Mouse (Mus musculus) midbrain, embryonic 15.5 days (tissue): ENCODE data around the gene Mthfd2. TPM values are rescaled to one million over a fixed set of nuclear protein-coding genes. Genes with fewer than 3 reads are reported as not detected.
A peak's percentile ranks its signal among the peaks of the same experiment; 100 is the strongest.

Experiments
- ATAC-seq: fragments of 200-750 bp; cut with Nextera tagmentation; replicated peaks from 2 replicates; pipeline ENCODE4 v1.8.0; 2017; ENCODE audit warnings: moderate TSS enrichment
- H3K27ac ChIP-seq: fragments of 300-500 bp; sonication (generic); 2 replicates; pipeline ENCODE4 v1.5.1; 2015; ENCODE audit warnings: mild to moderate bottlenecking, inconsistent platforms
- H3K27me3 ChIP-seq: fragments of 300-500 bp; sonication (generic); replicated peaks from 2 replicates; pipeline ENCODE4 v1.6.1; 2015; ENCODE audit warnings: inconsistent platforms
- H3K36me3 ChIP-seq: fragments of 300-500 bp; sonication (generic); replicated peaks from 2 replicates; pipeline ENCODE4 v1.6.1; 2015; ENCODE audit warnings: inconsistent platforms
- H3K4me1 ChIP-seq: fragments of 300-500 bp; sonication (generic); 2 replicates; pipeline ENCODE4 v1.6.1; 2015; ENCODE audit warnings: inconsistent platforms
- H3K4me2 ChIP-seq: fragments of 300-500 bp; sonication (generic); 2 replicates; pipeline ENCODE4 v1.6.1; 2015; ENCODE audit warnings: inconsistent platforms, mild to moderate bottlenecking, moderate library complexity
- H3K4me3 ChIP-seq: fragments of 300-500 bp; sonication (generic); 2 replicates; pipeline ENCODE4 v1.5.1; 2015; ENCODE audit warnings: mild to moderate bottlenecking, inconsistent platforms
- H3K9ac ChIP-seq: fragments of 300-500 bp; sonication (generic); 2 replicates; pipeline ENCODE4 v1.6.1; 2015; ENCODE audit warnings: mild to moderate bottlenecking, inconsistent platforms
- H3K9me3 ChIP-seq: fragments of 300-500 bp; sonication (generic); 2 replicates; pipeline ENCODE4 v1.6.1; 2016; ENCODE audit warnings: inconsistent platforms
- WGBS: fragments of 180-500 bp; shearing (Covaris S2); methylation state at CpG from one replicate; pipeline ENCODE4 v1.1.7; 2015; ENCODE audit warnings: mixed read lengths; 5-methylcytosine and 5-hydroxymethylcytosine counted together
- polyA plus RNA-seq: library from polyadenylated mRNA; unstranded; fragments of >200 nt; fragmentation: Nextera tagmentation; extraction: Ambion mirVana; gene quantifications from 2 replicates; pipeline ENCODE4 v1.2.1, GENCODE M21; 2015

Gene Mthfd2
- polyA plus RNA-seq, 1 experiment from 2014 or later: 31.0 TPM

DNA sequence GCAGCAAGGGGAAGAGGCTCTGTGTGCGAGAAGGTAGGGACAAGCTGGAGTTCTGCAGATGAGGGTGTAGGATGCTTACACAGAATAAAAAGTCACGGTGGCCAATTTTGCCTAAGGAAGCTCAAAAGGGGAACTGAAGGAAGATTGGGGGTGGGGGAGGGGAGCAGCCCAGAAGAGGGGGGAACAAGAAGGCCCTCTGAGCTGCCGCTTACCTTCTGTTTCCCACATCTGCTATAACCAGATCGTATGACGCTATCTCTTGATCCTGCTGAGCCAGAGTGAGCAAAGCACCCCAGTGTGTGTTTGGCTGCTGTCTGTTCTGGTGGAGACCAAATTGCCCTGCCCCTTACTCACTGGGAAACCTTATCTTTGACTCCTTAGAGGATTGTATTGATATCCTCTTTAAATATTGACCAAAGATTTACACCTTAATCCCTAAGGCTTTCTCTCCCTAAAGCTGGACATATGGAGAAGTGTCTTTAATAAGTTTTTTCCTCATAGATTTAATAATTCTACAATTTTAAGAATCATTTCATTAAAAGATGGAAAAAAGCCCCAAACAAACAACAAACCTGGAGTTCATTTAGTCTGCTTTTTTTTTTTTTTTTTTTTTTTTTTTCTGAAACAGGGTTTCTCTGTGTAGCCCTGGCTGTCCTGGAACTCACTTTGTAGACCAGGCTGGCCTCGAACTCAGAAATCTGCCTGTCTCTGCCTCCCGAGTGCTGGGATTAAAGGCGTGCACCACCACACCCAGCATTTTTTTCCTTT, 1.9 kb downstream of the Mthfd2 start:
- Histone ChIP-seq H3K4me2 (no peak overlapping the region), H3K4me3 (no peak overlapping the region), H3K27ac (no peak overlapping the region), H3K36me3 (no peaks in the 10 kb centered on the region), H3K9me3 (no peaks in the 10 kb centered on the region), H3K4me1 (peaks cover 22% of the 10 kb centered on the region), H3K27me3 (no peaks in the 10 kb centered on the region), H3K9ac (no peak overlapping the region)
- 64% methylated on average over 8 of the region's 8 CpGs for WGBS
- ATAC-seq: no peak

DNA sequence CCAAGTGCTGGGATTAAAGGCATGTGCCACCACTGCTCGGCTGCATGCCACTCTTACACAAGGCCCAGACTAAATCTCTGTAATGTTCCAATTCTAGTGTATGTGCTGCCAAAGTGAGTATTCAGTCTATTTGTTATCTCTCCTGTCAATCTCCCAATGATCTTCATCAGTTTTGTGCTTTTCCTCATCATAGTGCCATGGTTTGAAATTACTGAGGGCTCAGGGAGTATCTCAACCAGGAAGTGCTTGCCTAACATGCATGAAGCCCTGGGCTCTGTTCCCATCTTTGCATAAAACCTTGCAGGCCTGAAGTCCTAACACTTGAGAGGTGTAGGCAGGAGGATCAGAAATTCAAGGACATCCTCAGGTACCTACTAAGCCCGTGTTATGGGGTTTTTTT, 2.9 kb downstream of the Mthfd2 start:
- no peak overlapping the region for H3K4me3 ChIP-seq
- H3K4me2 ChIP-seq: no peak overlapping the region
- ATAC-seq: no peak
- H3K9ac ChIP-seq: no peak overlapping the region
- peaks cover 16% of the 10 kb centered on the region for H3K4me1 ChIP-seq
- no peaks in the 10 kb centered on the region for H3K36me3 ChIP-seq
- H3K27me3 ChIP-seq: no peaks in the 10 kb centered on the region
- no peak overlapping the region for H3K27ac ChIP-seq
- no peaks in the 10 kb centered on the region for H3K9me3 ChIP-seq
- 65% methylated on average over 2 of the region's 2 CpGs for WGBS

DNA sequence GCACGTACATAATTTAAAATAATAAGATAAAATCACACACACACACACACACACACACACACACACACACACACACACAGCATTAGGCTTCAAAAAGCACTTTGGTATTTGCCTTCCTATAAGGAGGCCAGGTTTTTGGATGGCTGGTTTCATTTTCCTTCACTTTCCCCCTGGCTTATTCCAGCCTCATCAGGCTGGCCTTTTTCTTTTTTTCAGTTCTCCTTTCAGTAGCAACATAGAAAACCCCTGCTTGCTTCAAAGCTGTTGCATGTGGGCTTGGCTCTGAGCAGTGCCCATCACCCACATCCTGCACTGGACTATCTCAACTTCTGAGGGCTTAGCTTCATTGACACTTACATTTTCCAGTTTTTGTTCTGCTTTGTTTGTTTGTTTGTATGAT, 3.8 kb downstream of the Mthfd2 start:
- Histone ChIP-seq H3K4me1 (peaks cover 11% of the 10 kb centered on the region), H3K9me3 (no peaks in the 10 kb centered on the region), H3K27ac (no peak overlapping the region), H3K4me2 (no peak overlapping the region), H3K27me3 (no peaks in the 10 kb centered on the region), H3K9ac (no peak overlapping the region), H3K4me3 (no peak overlapping the region), H3K36me3 (no peaks in the 10 kb centered on the region)
- no peak for ATAC-seq
- WGBS: 55% methylated on average over 1 of the region's 1 CpGs

DNA sequence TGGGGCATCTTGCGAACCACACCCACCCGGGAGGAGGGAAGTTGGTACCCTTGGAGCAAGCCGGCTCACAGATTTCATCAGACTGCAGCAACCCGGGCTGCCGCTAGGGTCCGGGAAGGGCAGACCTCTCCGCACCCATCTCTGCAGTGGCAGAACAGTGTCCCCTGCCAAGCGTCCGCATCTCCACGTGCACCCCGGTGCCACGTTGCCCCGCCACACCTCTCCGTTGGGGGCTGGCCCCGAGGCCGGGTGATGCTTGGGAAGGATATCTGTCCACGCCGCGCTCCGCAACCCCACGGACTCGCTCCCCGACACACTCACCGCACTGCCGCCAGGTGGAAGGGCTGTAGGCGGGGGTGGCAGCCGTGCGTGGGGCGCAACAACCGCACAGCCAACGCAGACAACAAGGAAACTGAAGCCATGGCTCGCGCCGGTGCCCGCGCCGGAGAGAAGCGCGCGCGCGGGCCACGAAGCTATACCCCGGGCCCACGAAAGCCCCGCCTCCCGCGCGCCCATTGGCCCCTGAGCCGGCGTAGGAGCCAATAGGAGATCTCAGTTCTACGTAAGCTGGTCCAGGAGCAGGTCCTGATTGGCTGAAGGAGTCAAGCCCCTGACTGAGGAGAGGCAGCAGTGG, 8.5 kb downstream of the Mthfd2 start:
- Histone ChIP-seq H3K4me2 (peak overlapping the region; percentile 84), H3K4me3 (peak overlapping the region; percentile 92), H3K9me3 (no peaks in the 10 kb centered on the region), H3K4me1 (peaks cover 17% of the 10 kb centered on the region), H3K36me3 (no peaks in the 10 kb centered on the region), H3K27ac (peak overlapping the region; percentile 83), H3K9ac (peak overlapping the region; percentile 85), H3K27me3 (no peaks in the 10 kb centered on the region)
- WGBS: under 1% methylated on average over 52 of the region's 52 CpGs
- ATAC-seq: peak; percentile 99

DNA sequence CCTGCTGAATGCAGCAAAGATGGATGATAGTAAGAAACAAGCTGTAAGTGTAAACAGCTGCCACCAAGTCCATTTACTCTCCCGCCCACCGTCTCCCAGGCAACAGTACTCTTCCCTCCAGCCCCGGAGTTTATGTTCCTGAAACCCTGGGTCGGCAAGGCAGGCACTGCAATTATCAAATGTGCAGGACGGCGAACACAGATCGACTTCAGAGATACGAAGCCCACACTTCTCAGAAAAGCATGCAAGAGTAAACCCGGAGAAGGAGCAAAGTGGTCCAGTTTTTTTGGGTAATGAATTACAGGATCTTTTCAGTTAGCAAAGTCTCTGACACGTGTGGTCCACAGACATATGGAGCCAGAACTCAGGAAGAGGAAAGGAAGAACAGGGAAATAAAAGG, 9.7 kb downstream of the Mthfd2 start:
- Histone ChIP-seq H3K4me2 (peak overlapping the region; percentile 84), H3K4me3 (peak overlapping the region; percentile 92; the same call in 1 of the 2 replicates), H3K27me3 (no peaks in the 10 kb centered on the region), H3K9me3 (no peaks in the 10 kb centered on the region), H3K36me3 (peaks cover 10% of the 10 kb centered on the region), H3K27ac (no peak overlapping the region), H3K9ac (no peak overlapping the region), H3K4me1 (peaks cover 17% of the 10 kb centered on the region)
- no peak for ATAC-seq
- 6% methylated on average over 10 of the region's 10 CpGs for WGBS

DNA sequence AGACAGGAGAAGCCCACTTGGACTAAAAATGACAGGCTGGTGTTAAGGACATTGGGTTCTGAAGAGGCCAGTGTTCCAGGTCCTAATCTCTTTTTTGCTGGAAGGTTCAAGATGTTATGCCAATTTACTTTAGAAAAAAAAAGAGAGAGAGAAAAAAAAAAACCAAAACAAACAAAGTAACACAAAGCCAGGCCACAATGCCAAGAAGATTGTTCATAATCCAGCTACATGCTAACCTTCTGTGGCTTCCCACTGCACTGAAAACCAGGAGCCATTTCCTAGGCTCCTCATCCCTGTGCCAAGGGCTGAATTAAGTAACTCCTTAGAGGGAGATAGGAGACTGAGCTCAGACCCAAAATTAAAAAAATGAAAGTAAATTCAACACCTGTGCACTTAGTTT, 10.4 kb downstream of the Mthfd2 start:
- ATAC-seq: no peak
- H3K27me3 ChIP-seq: no peaks in the 10 kb centered on the region
- peaks cover 17% of the 10 kb centered on the region for H3K4me1 ChIP-seq
- peaks cover 13% of the 10 kb centered on the region for H3K36me3 ChIP-seq
- no peaks in the 10 kb centered on the region for H3K9me3 ChIP-seq
- H3K4me2 ChIP-seq: no peak overlapping the region
- no peak overlapping the region for H3K9ac ChIP-seq
- no peak overlapping the region for H3K27ac ChIP-seq
- H3K4me3 ChIP-seq: no peak overlapping the region

DNA sequence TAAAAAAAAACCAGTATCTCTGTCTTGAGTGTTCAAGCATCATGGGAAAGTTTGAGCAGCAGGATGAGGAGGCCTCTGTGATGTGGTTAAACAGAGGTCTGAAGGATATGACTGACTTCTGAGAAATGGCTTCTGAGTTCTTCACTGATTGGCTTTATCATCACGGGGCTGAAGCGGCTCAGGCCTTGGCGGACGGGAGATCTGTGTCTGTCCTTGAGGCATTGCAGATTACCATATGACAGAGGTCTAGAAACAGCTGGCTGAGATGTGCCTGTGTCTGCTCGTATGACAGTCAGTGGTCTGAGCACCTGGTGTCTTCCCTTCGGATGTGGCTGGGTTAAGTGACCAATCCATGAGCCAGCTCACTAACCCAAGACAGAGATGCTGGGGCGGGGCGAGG, 13.2 kb downstream of the Mthfd2 start:
- WGBS: 87% methylated on average over 8 of the region's 8 CpGs
- H3K4me1 ChIP-seq: peaks cover 17% of the 10 kb centered on the region
- no peak overlapping the region for H3K9ac ChIP-seq
- no peak for ATAC-seq
- H3K4me2 ChIP-seq: no peak overlapping the region
- H3K27ac ChIP-seq: no peak overlapping the region
- peaks cover 22% of the 10 kb centered on the region for H3K36me3 ChIP-seq
- no peaks in the 10 kb centered on the region for H3K27me3 ChIP-seq
- H3K9me3 ChIP-seq: no peaks in the 10 kb centered on the region
- H3K4me3 ChIP-seq: no peak overlapping the region

DNA sequence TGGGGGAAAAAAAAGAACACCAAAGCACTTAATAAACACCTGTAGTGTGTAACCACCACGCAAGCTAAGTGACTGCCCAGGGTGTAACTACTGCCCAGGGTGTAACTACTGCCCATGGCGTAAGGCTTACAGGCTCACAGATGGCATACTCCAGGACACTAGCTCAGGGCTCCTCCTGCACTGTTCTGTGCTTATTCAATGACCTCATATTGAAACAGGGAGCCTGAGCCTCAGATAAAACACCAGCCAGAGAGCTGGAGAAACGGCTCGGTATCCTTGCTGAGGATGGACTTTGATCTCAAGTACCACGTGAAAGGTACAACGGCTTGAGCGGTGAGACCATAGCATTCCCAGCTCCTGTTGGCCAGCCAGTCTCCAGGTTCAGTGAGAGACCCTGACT, 13.7 kb downstream of the Mthfd2 start:
- peaks cover 22% of the 10 kb centered on the region for H3K36me3 ChIP-seq

DNA sequence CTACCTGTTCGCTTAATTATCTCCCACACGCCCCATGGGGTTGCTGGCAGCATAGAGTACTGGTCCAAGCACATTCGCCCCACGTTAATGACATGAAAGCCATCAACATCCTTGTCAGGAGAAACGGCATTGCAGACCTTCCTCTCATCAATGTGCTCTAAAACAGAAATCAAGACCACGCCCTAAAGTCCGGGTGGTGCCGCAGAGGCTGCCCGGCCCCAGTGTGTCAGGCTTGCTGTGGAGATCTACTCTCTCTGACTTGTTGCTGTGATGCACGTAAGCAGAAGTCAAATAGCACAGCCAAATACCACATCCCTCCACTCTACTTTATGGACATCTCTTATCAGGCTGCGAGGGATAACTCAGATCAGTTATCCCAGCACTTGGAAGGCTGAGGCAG, 14.5 kb downstream of the Mthfd2 start:
- Histone ChIP-seq H3K4me2 (no peak overlapping the region), H3K27me3 (no peaks in the 10 kb centered on the region), H3K9me3 (no peaks in the 10 kb centered on the region), H3K27ac (no peak overlapping the region), H3K4me1 (peaks cover 10% of the 10 kb centered on the region), H3K9ac (no peak overlapping the region), H3K36me3 (peaks cover 27% of the 10 kb centered on the region), H3K4me3 (no peak overlapping the region)
- 96% methylated on average over 11 of the region's 11 CpGs for WGBS
- ATAC-seq: no peak

More for the DNA sequence above, 13.7 kb downstream of the Mthfd2 start:
- ATAC-seq: no peak
- no peaks in the 10 kb centered on the region for H3K27me3 ChIP-seq
- no peak overlapping the region for H3K9ac ChIP-seq
- H3K4me3 ChIP-seq: no peak overlapping the region
- H3K4me2 ChIP-seq: no peak overlapping the region
- no peak overlapping the region for H3K27ac ChIP-seq
- WGBS: 93% methylated on average over 7 of the region's 7 CpGs
- H3K4me1 ChIP-seq: peaks cover 17% of the 10 kb centered on the region
- no peaks in the 10 kb centered on the region for H3K9me3 ChIP-seq

DNA sequence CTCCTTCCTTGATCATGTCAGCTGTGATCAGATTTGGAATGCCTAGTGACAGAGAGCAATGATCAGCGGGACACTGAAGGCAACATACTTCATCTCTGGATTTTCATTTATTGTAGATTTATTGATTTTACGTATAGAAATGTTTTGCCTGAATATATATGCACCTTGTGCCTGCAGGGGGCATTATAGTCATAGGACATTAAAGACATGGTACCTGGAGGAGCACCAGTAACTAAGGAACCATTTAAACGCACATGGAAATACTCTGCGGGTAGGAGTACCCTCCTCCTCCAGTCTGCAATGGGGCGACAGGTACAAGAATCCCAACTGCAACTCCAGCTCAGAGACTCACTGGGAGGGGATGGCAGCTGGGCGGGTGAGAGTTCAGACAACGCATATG, 16.7 kb downstream of the Mthfd2 start:
- 93% methylated on average over 7 of the region's 7 CpGs for WGBS

DNA sequence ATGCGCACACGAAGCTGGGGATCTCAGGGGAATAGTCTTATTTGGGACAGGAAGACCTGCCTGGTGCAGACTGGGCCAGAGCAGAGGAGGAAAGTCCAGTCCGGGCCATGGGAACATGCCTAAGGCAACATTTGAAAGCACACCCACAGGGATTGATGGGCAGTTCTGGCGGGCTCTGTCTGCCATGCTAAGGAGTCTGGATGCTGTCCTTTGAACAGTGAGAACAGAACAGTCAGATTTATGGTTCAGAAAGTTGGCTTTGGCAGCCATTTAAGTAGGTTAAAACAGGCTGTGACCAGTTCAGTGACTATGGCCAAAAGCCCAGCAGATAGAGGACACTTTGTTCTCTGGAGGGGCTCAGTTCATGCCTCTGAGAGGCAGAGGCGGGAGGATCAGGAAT, 23.4 kb downstream of the Mthfd2 start:
- no peak overlapping the region for H3K9ac ChIP-seq
- H3K4me1 ChIP-seq: no peaks in the 10 kb centered on the region
- H3K36me3 ChIP-seq: peaks cover 5% of the 10 kb centered on the region
- no peak overlapping the region for H3K27ac ChIP-seq
- no peak overlapping the region for H3K4me2 ChIP-seq
- no peak overlapping the region for H3K4me3 ChIP-seq
- no peaks in the 10 kb centered on the region for H3K27me3 ChIP-seq
- H3K9me3 ChIP-seq: no peaks in the 10 kb centered on the region
- 79% methylated on average over 5 of the region's 5 CpGs for WGBS
- ATAC-seq: no peak

More for the DNA sequence above, 16.7 kb downstream of the Mthfd2 start:
- no peak overlapping the region for H3K9ac ChIP-seq
- no peaks in the 10 kb centered on the region for H3K9me3 ChIP-seq
- peaks cover 27% of the 10 kb centered on the region for H3K36me3 ChIP-seq
- H3K4me1 ChIP-seq: no peaks in the 10 kb centered on the region
- no peak overlapping the region for H3K4me3 ChIP-seq
- no peak overlapping the region for H3K4me2 ChIP-seq
- no peaks in the 10 kb centered on the region for H3K27me3 ChIP-seq
- ATAC-seq: no peak
- no peak overlapping the region for H3K27ac ChIP-seq

DNA sequence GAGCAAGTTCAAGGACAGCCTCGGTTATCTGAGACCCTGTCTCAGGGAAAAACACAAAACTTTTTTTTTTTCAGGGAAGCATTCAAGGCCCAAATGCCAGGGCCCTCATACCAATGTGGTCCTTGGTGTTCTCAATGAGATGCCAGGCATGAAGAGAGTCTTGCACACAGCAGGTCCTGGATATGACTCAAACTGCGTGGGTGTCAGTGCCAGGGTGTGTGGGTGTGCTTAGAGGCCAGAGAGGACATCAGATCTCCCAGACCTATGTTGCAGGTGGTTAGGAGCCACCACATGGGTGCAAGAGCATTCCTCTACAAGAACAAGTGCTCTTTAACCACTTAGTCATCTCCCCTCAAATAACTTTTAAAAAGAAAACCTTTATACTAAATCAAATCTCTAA, 24.4 kb downstream of the Mthfd2 start:
- 88% methylated on average over 2 of the region's 2 CpGs for WGBS
- H3K9me3 ChIP-seq: no peaks in the 10 kb centered on the region
- peaks cover 1% of the 10 kb centered on the region; the same call in 1 of the 2 replicates for H3K36me3 ChIP-seq
- H3K27me3 ChIP-seq: no peaks in the 10 kb centered on the region
- ATAC-seq: no peak
- H3K4me1 ChIP-seq: no peaks in the 10 kb centered on the region
- H3K4me2 ChIP-seq: no peak overlapping the region
- no peak overlapping the region for H3K4me3 ChIP-seq
- no peak overlapping the region for H3K9ac ChIP-seq
- no peak overlapping the region for H3K27ac ChIP-seq
